Mouse (Mus musculus): ENCODE data around the gene Cd177. TPM values are rescaled to one million over a fixed set of nuclear protein-coding genes. Genes with fewer than 3 reads are reported as not detected.
A peak's percentile ranks its signal among the peaks of the same experiment; 100 is the strongest.
"Not testable (repeated sequence)": the region's sequence is repeated elsewhere in the genome, so short reads cannot be mapped to it uniquely, and the experiment has no call there.

Gene Cd177
- polyA plus RNA-seq, 1 experiment from 2014 or later = 3.7 TPM

DNA sequence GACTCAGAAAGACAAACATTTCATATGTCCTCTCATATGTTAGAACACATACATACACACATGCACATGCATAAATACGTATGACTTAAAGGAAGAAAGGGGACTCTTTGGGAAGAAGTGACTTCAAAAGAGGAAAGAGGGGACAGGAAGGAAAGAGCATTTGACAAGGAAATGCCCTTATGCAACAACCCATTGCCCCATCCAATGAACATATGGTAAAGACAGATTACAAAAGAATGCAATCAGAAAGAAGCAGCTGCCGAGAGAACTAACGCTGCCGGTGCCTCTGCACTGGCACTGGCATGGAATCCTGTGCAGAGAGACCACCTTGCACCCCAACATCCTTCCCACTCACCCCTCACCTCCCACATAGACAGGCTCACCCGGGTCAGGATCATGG, 6.6 kb downstream of the Cd177 start:
- H3K4me2 ChIP-seq = no peak overlapping the region
- no peaks in the 10 kb centered on the region for H3K36me3 ChIP-seq
- H3K9me3 ChIP-seq = no peaks in the 10 kb centered on the region
- ATAC-seq (ENCODE audit: insufficient read depth, low FRiP score, low read depth) = no peak
- no peak overlapping the region for H3K9ac ChIP-seq
- no peak overlapping the region for H3K27ac ChIP-seq
- 70% methylated on average over 5 of the region's 5 CpGs for WGBS
- H3K4me1 ChIP-seq = no peaks in the 10 kb centered on the region
- H3K27me3 ChIP-seq (replicated peaks) = no peaks in the 10 kb centered on the region
- no peak overlapping the region for H3K4me3 ChIP-seq (replicated peaks)

DNA sequence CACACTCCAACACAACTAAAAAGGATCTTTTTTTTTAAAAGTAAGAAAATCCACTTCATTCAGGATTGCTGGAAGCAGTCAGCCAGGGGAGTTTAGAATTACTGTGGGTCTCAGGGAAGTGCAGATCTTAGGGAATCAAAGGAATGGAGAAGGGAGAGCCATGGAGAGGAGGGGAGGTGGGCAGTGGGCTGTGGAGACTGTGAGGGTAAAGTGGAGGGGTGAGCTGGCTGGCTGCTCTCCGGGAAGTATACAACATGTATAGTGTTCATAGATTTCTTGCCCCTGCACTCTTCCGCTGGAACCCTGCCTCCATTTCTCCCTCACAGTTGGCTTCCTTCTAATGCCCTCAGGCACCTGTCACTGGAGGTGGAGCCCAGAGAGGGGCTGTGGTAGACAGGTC, 8.5 kb downstream of the Cd177 start:
- no peak overlapping the region for H3K9ac ChIP-seq
- H3K27me3 ChIP-seq (replicated peaks) = no peaks in the 10 kb centered on the region
- 91% methylated on average over 2 of the region's 2 CpGs for WGBS
- no peak for ATAC-seq (ENCODE audit: insufficient read depth, low FRiP score, low read depth)
- no peak overlapping the region for H3K4me3 ChIP-seq (replicated peaks)
- H3K36me3 ChIP-seq = no peaks in the 10 kb centered on the region
- no peak overlapping the region for H3K4me2 ChIP-seq
- no peak overlapping the region for H3K27ac ChIP-seq
- no peaks in the 10 kb centered on the region for H3K9me3 ChIP-seq
- no peaks in the 10 kb centered on the region for H3K4me1 ChIP-seq

DNA sequence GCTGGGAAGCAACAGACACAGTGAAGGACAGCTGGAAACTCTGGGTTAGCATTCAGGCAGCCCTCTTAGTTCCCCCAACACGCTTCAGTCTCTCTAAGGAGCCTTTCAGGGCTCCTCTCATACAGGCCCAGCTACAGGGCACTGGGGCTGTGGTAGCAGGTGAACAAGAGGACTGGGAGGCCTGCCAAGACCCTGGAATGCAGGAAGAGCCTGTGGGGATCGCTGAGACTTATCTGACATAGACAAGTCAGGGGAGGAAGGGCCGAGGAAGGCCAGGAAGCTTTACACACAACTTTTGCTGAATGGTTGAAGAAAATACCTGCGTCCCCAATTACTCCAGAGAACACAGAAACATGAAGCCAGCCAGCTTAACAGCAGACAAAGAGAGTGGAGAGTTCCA, 9.4 kb downstream of the Cd177 start:
- no peaks in the 10 kb centered on the region for H3K27me3 ChIP-seq (replicated peaks)
- no peaks in the 10 kb centered on the region for H3K4me1 ChIP-seq
- no peak overlapping the region for H3K4me3 ChIP-seq (replicated peaks)
- no peak overlapping the region for H3K9ac ChIP-seq
- H3K9me3 ChIP-seq = no peaks in the 10 kb centered on the region
- 39% methylated on average over 4 of the region's 4 CpGs for WGBS
- no peak overlapping the region for H3K4me2 ChIP-seq
- no peaks in the 10 kb centered on the region for H3K36me3 ChIP-seq
- no peak for ATAC-seq (ENCODE audit: insufficient read depth, low FRiP score, low read depth)
- H3K27ac ChIP-seq = no peak overlapping the region

DNA sequence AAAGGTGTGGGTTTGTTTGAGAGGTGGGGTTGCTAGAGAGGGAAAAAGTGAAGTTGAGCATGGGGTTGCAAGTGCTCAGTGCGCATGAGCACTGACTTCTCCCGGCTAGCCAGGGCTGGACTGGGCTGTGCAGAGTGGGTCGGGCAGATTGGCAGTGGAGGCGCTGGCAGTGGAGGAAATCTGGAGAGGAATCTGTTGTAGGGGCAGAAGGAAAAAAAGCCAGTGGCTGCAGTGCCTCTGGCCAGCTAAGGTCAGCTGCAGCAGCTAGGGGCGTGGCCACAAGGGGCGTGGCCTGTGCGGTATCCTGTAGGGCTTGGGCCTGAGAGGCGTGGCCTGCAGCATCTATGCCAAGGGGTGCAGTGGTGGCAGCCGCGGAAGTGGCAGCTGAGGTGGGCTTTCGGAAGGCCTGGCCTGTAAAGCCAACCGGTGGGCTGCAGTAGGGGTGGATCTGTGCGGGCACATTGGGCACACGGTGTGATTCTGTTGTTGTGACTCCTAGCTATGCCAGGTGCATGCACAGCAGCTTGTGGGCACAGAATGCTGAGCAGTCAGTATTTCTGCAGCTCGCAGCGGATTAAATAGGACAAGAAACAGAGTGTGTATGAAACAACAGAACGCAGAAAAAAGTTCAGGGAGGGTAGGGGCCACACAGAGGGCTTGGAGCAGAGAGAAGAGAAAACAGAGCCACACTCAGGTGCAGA, 24.0 kb downstream of the Cd177 start:
- Histone ChIP-seq H3K36me3 (no peaks in the 10 kb centered on the region), H3K4me1 (0 out of 2 replicates have a peak, but pooled peaks cover 7% of the 10 kb centered on the region), H3K4me3 (replicated peaks) (no peak overlapping the region), H3K4me2 (peak overlapping the region; percentile 24; the same call in 1 of the 2 replicates), H3K9ac (no peak overlapping the region), H3K27ac (no peak overlapping the region), H3K9me3 (no peaks in the 10 kb centered on the region), H3K27me3 (replicated peaks) (no peaks in the 10 kb centered on the region)
- 14% methylated on average over 17 of the region's 17 CpGs for WGBS
- ATAC-seq (ENCODE audit: insufficient read depth, low FRiP score, low read depth) = no peak; the same call in 1 of the 2 replicates

DNA sequence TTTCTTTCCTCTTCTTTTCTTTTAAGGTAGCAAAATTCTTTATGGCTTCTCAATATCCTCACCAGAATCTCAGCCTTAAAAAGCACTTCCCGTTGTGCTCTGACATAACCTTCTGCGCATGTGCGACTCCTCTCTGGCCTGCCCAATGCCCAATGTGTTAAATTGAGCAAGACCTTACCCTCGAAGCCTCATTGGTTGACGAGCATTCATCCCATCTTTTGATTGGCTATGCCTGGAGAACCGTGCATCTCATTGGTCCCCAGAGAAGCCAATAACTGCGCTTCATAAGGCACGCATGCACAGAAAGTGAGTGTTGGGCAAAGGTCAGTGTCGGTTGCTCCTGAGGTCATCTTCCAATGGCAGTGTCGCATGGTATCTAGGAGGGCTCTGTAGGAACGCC, 33.3 kb downstream of the Cd177 start, which contains the start of gene Gm4763:
Gm4763 (minus strand) TSS at position 101 of the 400 bp plus-strand sequence.
- not testable (repeated sequence) for H3K27ac ChIP-seq; H3K9ac ChIP-seq; H3K27me3 ChIP-seq (replicated peaks); H3K9me3 ChIP-seq; H3K36me3 ChIP-seq; H3K4me1 ChIP-seq; ATAC-seq (ENCODE audit: insufficient read depth, low FRiP score, low read depth); H3K4me3 ChIP-seq (replicated peaks); H3K4me2 ChIP-seq
- WGBS = 84% methylated on average over 11 of the region's 11 CpGs

DNA sequence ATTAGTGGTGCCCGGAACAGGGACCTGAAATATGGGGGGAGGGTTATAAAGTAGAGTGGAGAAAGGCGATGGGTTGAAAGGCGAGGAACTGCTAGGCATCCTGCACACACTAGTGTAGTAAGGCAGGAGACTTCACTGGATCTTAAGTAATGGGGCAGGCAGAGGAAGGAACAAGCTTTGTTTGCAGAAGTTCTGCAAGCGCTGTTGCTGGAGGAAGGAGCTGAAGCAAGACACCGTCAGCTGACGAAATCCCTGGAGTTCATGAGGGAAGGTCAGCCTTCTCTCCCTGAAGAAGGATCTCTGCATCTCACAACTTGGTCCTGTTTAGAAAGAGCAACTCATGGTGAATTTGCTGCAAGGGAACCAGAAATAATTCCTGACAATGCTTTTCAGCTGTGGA, 45.1 kb downstream of the Cd177 start:
- Histone ChIP-seq H3K4me2 (no peak overlapping the region), H3K36me3 (no peaks in the 10 kb centered on the region), H3K27ac (no peak overlapping the region), H3K4me3 (replicated peaks) (no peak overlapping the region), H3K9ac (no peak overlapping the region), H3K4me1 (no peaks in the 10 kb centered on the region), H3K9me3 (no peaks in the 10 kb centered on the region), H3K27me3 (replicated peaks) (no peaks in the 10 kb centered on the region)
- no peak for ATAC-seq (ENCODE audit: insufficient read depth, low FRiP score, low read depth)
- WGBS = 50% methylated on average over 6 of the region's 6 CpGs

DNA sequence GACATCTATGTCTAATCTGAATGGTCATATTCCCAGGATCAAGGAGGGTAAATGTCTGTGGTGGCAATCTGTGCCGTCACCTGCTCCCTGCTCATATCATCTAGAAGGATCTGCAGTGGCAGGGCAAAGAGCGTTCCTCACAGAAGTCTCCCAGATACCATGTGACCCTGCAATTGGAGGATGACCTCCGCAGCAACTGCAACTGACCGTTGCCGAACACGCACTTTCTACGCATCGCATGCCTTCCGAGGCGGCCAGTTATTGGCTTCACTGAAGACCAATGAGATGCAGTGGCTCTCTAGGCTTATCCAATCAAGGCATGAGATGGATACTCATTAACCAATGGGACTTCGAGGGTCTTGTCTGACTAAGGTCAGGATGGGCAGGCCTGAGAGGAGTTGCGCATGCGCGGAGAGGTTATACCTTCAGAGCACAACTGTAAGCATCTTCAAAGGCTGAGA, 51.2 kb downstream of the Cd177 start, which contains the start of gene BC049730:
BC049730 (plus strand) TSS at position 411 of the 461 bp plus-strand sequence.
- Histone ChIP-seq H3K27ac (no peak within 1 kb of the TSS), H3K9ac (no peak within 1 kb of the TSS), H3K4me1 (no peaks in the 10 kb centered on the region), H3K27me3 (replicated peaks) (no peaks in the 10 kb centered on the region), H3K9me3 (no peaks in the 10 kb centered on the region), H3K4me2 (no peak within 1 kb of the TSS), H3K36me3 (no peaks in the 10 kb centered on the region), H3K4me3 (replicated peaks) (no peak within 1 kb of the TSS)
- 93% methylated on average over 14 of the region's 14 CpGs for WGBS
- ATAC-seq (ENCODE audit: insufficient read depth, low FRiP score, low read depth) = no peak

DNA sequence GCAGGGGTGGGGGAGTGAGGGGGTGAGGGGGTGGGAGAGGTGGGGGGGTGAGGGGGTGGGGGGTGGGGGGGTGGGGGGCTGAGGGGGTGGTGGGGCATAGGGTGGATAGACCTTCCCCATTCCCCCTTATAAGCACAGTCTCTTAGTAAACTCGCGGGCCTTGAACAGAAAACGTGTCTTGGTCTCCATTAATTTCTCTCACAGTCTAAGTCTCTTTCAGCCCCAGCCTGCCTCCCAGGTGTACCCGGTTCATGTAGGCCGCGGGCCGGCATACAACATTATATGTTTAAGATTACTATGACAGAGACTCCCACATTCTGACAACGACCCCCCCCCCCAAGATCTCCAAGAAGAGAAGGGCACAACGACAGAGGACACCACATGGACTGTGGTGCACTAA, 57.3 kb downstream of the Cd177 start:
- WGBS = 60% methylated on average over 9 of the region's 9 CpGs

DNA sequence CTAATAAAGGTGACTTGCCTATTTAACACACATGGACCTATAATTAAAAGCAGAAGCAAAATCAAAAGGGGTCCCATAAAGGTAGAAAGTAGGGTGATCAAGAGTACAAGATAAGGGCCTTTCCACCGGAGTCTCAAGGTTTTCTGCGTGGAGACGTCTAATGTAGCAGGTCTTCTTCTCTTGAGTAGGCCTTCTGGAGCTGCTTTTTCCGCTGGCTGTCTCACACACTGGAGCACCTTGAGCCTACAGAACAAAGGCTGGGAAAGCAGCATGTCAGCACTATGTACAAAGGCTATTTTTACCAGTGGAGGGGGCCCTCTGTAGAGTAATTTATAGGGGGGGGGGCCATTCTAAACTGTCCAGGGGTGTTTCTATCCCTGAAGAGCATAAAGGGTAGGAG, 62.2 kb downstream of the Cd177 start:
- 91% methylated on average over 4 of the region's 4 CpGs for WGBS
- H3K4me2 ChIP-seq = not testable (repeated sequence)

More for the DNA sequence above, 57.3 kb downstream of the Cd177 start:
- H3K9ac ChIP-seq; H3K4me3 ChIP-seq (replicated peaks); H3K9me3 ChIP-seq; H3K4me1 ChIP-seq; H3K27ac ChIP-seq; H3K27me3 ChIP-seq (replicated peaks); H3K36me3 ChIP-seq; H3K4me2 ChIP-seq; ATAC-seq (ENCODE audit: insufficient read depth, low FRiP score, low read depth): not testable (repeated sequence)

More for the DNA sequence above, 62.2 kb downstream of the Cd177 start:
- not testable (repeated sequence) for H3K4me3 ChIP-seq (replicated peaks); ATAC-seq (ENCODE audit: insufficient read depth, low FRiP score, low read depth); H3K27ac ChIP-seq; H3K9ac ChIP-seq; H3K36me3 ChIP-seq; H3K9me3 ChIP-seq; H3K4me1 ChIP-seq; H3K27me3 ChIP-seq (replicated peaks)

Other genes with a start within 250 kb of the Cd177 start
- 0.19 and 0.40 TPM in 2 replicates for gene AC161166.1, start 247.9 kb downstream of the Cd177 start, polyA plus RNA-seq (2015; fragmentation: Nextera tagmentation; extraction: Ambion mirVana)
- 7.6 and 8.2 TPM in 2 replicates for gene Irgq, start 229.6 kb downstream of the Cd177 start, polyA plus RNA-seq (2015; fragmentation: Nextera tagmentation; extraction: Ambion mirVana)
- gene Pinlyp, start 214.2 kb downstream of the Cd177 start, polyA plus RNA-seq (2015; fragmentation: Nextera tagmentation; extraction: Ambion mirVana) = 1.9 and 6.8 TPM in 2 replicates
- gene Xrcc1, start 214.0 kb downstream of the Cd177 start, polyA plus RNA-seq (2015; fragmentation: Nextera tagmentation; extraction: Ambion mirVana) = 96.1 and 100.0 TPM in 2 replicates
- gene Ethe1, start 172.8 kb downstream of the Cd177 start, polyA plus RNA-seq (2015; fragmentation: Nextera tagmentation; extraction: Ambion mirVana) = 31.1 and 37.1 TPM in 2 replicates
- gene Zfp575, start 172.7 kb downstream of the Cd177 start, polyA plus RNA-seq (2015; fragmentation: Nextera tagmentation; extraction: Ambion mirVana) = 4.3 and 5.0 TPM in 2 replicates
- 0.43 and 0.54 TPM in 2 replicates for gene Phldb3, start 149.5 kb downstream of the Cd177 start, polyA plus RNA-seq (2015; fragmentation: Nextera tagmentation; extraction: Ambion mirVana)
- 22.6 and 42.2 TPM in 2 replicates for gene Lypd3, start 123.8 kb downstream of the Cd177 start, polyA plus RNA-seq (2015; fragmentation: Nextera tagmentation; extraction: Ambion mirVana)
- 0.21 TPM in 1 of 2 replicates, not detected in the other for gene Tex101, start 83.6 kb downstream of the Cd177 start, polyA plus RNA-seq (2015; fragmentation: Nextera tagmentation; extraction: Ambion mirVana)
- gene BC049730, start 51.1 kb downstream of the Cd177 start, polyA plus RNA-seq (2015; fragmentation: Nextera tagmentation; extraction: Ambion mirVana) = not detected in 2 replicates
- gene Gm4763, start 33.4 kb downstream of the Cd177 start, polyA plus RNA-seq (2015; fragmentation: Nextera tagmentation; extraction: Ambion mirVana) = not detected in 2 replicates
- 0.95 and 1.2 TPM in 2 replicates for gene Ceacam10, start 16.9 kb upstream of the Cd177 start, polyA plus RNA-seq (2015; fragmentation: Nextera tagmentation; extraction: Ambion mirVana)
- 13.5 and 34.6 TPM in 2 replicates for gene Gm9844, start 101.9 kb upstream of the Cd177 start, polyA plus RNA-seq (2015; fragmentation: Nextera tagmentation; extraction: Ambion mirVana)
- not detected in 2 replicates for gene Lypd4, start 109.6 kb upstream of the Cd177 start, polyA plus RNA-seq (2015; fragmentation: Nextera tagmentation; extraction: Ambion mirVana)
- gene Dmrtc2, start 109.7 kb upstream of the Cd177 start, polyA plus RNA-seq (2015; fragmentation: Nextera tagmentation; extraction: Ambion mirVana) = not detected in 2 replicates
- gene Rps19, start 124.1 kb upstream of the Cd177 start, polyA plus RNA-seq (2015; fragmentation: Nextera tagmentation; extraction: Ambion mirVana) = 2,480 and 2,486 TPM in 2 replicates
- gene Cd79a, start 137.1 kb upstream of the Cd177 start, polyA plus RNA-seq (2015; fragmentation: Nextera tagmentation; extraction: Ambion mirVana) = 1.1 and 1.5 TPM in 2 replicates
- 86.9 and 97.5 TPM in 2 replicates for gene Arhgef1, start 142.6 kb upstream of the Cd177 start, polyA plus RNA-seq (2015; fragmentation: Nextera tagmentation; extraction: Ambion mirVana)
- gene Gm4881, start 184.2 kb upstream of the Cd177 start, polyA plus RNA-seq (2015; fragmentation: Nextera tagmentation; extraction: Ambion mirVana) = not detected in 2 replicates
- 172 and 217 TPM in 2 replicates for gene Rabac1, start 212.4 kb upstream of the Cd177 start, polyA plus RNA-seq (2015; fragmentation: Nextera tagmentation; extraction: Ambion mirVana)
- 3.6 and 4.3 TPM in 2 replicates for gene Atp1a3, start 245.6 kb upstream of the Cd177 start, polyA plus RNA-seq (2015; fragmentation: Nextera tagmentation; extraction: Ambion mirVana)